Mouse (Mus musculus): ENCODE data around the gene Rpn2. TPM values are rescaled to one million over a fixed set of nuclear protein-coding genes. Genes with fewer than 3 reads are reported as not detected.

The Rpn2 gene
- polyA plus RNA-seq, 1 experiment, result 141 TPM

DNA sequence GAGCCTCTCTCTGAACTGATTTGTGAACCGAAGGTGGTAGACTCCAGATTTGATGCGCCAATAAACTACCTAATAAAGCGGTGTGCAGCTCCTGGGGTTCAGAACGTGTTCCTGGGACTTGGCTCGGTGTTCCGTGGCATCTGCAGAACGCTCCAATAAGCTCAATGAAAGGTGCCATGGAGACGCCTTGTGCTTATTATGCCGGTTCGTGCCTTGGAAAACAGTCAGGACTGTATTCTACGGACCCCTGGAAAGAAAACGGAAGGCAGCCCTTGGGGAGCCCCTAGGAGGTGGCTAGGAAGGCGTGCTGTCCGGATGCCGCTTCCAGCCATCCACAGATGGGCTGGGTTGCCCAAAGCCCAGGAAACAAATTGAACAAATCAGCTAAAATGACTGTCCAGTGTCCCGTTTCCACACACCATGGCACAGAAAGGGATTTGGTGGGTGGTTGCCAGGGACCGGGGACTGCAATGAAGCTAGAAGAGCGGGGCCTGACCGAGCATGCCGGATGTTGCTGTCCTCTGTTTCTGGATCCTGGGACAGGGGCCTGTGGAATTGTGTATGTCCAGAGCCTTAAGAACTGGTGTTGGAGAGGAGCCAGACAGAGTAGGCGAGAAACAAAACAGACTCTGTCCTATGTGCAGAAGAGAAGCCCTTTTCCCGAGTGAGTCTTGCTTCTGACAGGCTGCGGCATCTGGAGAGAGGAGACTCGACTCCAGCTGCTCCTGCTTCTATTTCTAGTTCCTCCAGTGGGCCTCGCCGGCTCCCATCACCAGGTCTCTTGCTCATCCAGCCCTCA lies 68.7 kb downstream of the Rpn2 start, which contains the start of gene Ghrh:
Gene Ghrh, minus strand, starts transcription at position 146 of the 799 bp plus-strand sequence.
- H3K27me3 ChIP-seq (ENCODE audit: control insufficient read depth, insufficient read depth, low read length), result no peaks in the 10 kb centered on the region
- no peaks in the 10 kb centered on the region for H3K36me3 ChIP-seq (ENCODE audit: control insufficient read depth, insufficient read depth, low read length)
- 76% methylated on average over 26 of the region's 26 CpGs for WGBS
- peak within 1 kb of the TSS; percentile 17; the same call in 1 of the 2 replicates for H3K27ac ChIP-seq (ENCODE audit: insufficient read depth, low read depth, low read length)
- no peak for TF ChIP-seq POLR2A (IDR thresholded peaks at IDR 0.05; ENCODE audit: low read depth, low read length)
- TF ChIP-seq CTCF (IDR thresholded peaks at IDR 0.05; ENCODE audit: extremely low read depth, insufficient read length, insufficient replicate concordance, low read depth, low read length), result no peak
- H3K4me3 ChIP-seq (ENCODE audit: low read depth, low read length), result no peak within 1 kb of the TSS
- H3K4me1 ChIP-seq (ENCODE audit: control insufficient read depth, insufficient read depth, insufficient read length, low read length), result peaks cover 4% of the 10 kb centered on the region; the same call in 1 of the 2 replicates

GRCm38 (mm10) chr2:157349121-157349778 lies 70.4 kb downstream of the Rpn2 start:
- 39% methylated on average over 12 of the region's 12 CpGs for WGBS

GRCm38 (mm10) chr2:157353183-157353582 lies 74.4 kb downstream of the Rpn2 start:
- TF ChIP-seq POLR2A (IDR thresholded peaks at IDR 0.05; ENCODE audit: low read depth, low read length) (no peak), CTCF (IDR thresholded peaks at IDR 0.05; ENCODE audit: extremely low read depth, insufficient read length, insufficient replicate concordance, low read depth, low read length) (no peak)
- no peak overlapping the region for H3K4me3 ChIP-seq (ENCODE audit: low read depth, low read length)
- H3K4me1 ChIP-seq (ENCODE audit: control insufficient read depth, insufficient read depth, insufficient read length, low read length), result peaks cover 4% of the 10 kb centered on the region; the same call in 1 of the 2 replicates
- no peaks in the 10 kb centered on the region for H3K36me3 ChIP-seq (ENCODE audit: control insufficient read depth, insufficient read depth, low read length)
- no peaks in the 10 kb centered on the region for H3K27me3 ChIP-seq (ENCODE audit: control insufficient read depth, insufficient read depth, low read length)
- H3K27ac ChIP-seq (ENCODE audit: insufficient read depth, low read depth, low read length), result no peak overlapping the region
- 58% methylated on average over 4 of the region's 4 CpGs for WGBS

More at GRCm38 (mm10) chr2:157349121-157349778, 70.4 kb downstream of the Rpn2 start:
- no peak for TF ChIP-seq POLR2A (IDR thresholded peaks at IDR 0.05; ENCODE audit: low read depth, low read length)
- no peak for TF ChIP-seq CTCF (IDR thresholded peaks at IDR 0.05; ENCODE audit: extremely low read depth, insufficient read length, insufficient replicate concordance, low read depth, low read length)
- H3K27ac ChIP-seq (ENCODE audit: insufficient read depth, low read depth, low read length), result no peak overlapping the region
- no peaks in the 10 kb centered on the region for H3K36me3 ChIP-seq (ENCODE audit: control insufficient read depth, insufficient read depth, low read length)
- no peak overlapping the region for H3K4me3 ChIP-seq (ENCODE audit: low read depth, low read length)
- H3K27me3 ChIP-seq (ENCODE audit: control insufficient read depth, insufficient read depth, low read length), result no peaks in the 10 kb centered on the region
- peaks cover 4% of the 10 kb centered on the region; the same call in 1 of the 2 replicates for H3K4me1 ChIP-seq (ENCODE audit: control insufficient read depth, insufficient read depth, insufficient read length, low read length)

DNA sequence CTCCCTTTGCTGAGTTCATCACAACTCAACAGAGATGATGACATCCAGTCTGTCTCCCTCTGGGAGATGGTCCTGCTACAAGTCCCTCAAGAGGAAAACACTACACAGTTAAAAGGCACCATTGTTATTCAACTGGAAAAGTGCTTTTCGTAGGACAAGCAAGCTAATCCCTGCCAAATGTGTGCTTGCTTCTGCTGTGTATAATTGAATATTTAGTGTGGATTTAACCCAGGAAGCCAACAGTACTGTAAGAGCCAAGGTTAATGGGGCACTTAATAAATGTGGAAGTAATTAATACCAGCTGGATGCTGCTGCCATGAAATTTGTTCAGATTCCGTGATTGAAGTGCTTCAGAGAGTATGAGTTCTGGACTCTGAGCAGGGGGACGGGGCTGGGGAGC lies 75.3 kb downstream of the Rpn2 start:
- Histone ChIP-seq H3K27me3 (ENCODE audit: control insufficient read depth, insufficient read depth, low read length) (no peaks in the 10 kb centered on the region), H3K4me3 (ENCODE audit: low read depth, low read length) (no peak overlapping the region), H3K27ac (ENCODE audit: insufficient read depth, low read depth, low read length) (no peak overlapping the region), H3K36me3 (ENCODE audit: control insufficient read depth, insufficient read depth, low read length) (no peaks in the 10 kb centered on the region), H3K4me1 (ENCODE audit: control insufficient read depth, insufficient read depth, insufficient read length, low read length) (peaks cover 4% of the 10 kb centered on the region; the same call in 1 of the 2 replicates)
- TF ChIP-seq POLR2A (IDR thresholded peaks at IDR 0.05; ENCODE audit: low read depth, low read length), result no peak
- no peak for TF ChIP-seq CTCF (IDR thresholded peaks at IDR 0.05; ENCODE audit: extremely low read depth, insufficient read length, insufficient replicate concordance, low read depth, low read length)
- 77% methylated on average over 3 of the region's 3 CpGs for WGBS

DNA sequence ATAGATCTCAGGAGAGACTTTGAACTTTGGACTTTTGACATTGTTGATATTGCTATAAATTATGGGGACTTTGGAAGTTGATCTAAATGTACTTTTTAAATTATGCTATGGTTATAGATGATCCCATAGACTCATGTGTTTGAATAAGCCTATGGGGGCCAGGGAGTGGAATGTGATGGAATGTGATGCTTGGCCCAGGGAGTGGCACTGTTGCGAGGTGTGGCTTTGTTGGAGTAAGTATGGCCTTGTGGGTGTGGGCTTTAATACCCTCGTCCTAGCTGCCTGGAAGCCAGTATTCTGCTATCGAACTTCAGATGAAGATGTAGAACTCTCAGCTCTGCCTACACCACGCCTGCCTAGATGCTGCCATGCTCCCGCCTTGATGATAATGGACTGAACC lies 81.2 kb downstream of the Rpn2 start:
- Histone ChIP-seq H3K4me1 (ENCODE audit: control insufficient read depth, insufficient read depth, insufficient read length, low read length) (peaks cover 16% of the 10 kb centered on the region; the same call in 1 of the 2 replicates), H3K27me3 (ENCODE audit: control insufficient read depth, insufficient read depth, low read length) (no peaks in the 10 kb centered on the region), H3K27ac (ENCODE audit: insufficient read depth, low read depth, low read length) (peak overlapping the region; percentile 65; the same call in 1 of the 2 replicates), H3K4me3 (ENCODE audit: low read depth, low read length) (no peak overlapping the region), H3K36me3 (ENCODE audit: control insufficient read depth, insufficient read depth, low read length) (no peaks in the 10 kb centered on the region)
- 40% methylated on average over 5 of the region's 5 CpGs for WGBS
- no peak for TF ChIP-seq CTCF (IDR thresholded peaks at IDR 0.05; ENCODE audit: extremely low read depth, insufficient read length, insufficient replicate concordance, low read depth, low read length)
- TF ChIP-seq POLR2A (IDR thresholded peaks at IDR 0.05; ENCODE audit: low read depth, low read length), result no peak

DNA sequence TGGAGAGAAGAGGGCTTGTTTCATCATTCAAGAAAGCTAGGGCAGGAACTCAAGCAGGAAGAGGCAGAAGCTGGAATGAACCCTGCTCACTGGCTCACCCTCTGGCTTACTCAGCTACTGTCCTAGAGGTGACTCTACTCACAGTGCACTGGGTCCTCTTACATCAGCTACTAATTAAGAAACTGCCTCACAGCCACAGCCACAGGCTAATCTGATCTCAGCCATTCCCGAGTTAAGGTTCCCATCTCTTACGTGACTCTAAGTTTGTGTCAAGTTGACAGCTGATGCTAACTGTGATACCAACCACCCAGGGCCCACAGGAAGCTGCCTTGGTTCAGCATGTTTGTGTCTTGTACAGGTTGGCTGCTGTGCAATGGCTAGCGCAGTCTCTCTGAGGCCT lies 84.2 kb downstream of the Rpn2 start:
- no peaks in the 10 kb centered on the region for H3K36me3 ChIP-seq (ENCODE audit: control insufficient read depth, insufficient read depth, low read length)
- no peak overlapping the region for H3K4me3 ChIP-seq (ENCODE audit: low read depth, low read length)
- WGBS, result 77% methylated on average over 3 of the region's 3 CpGs
- peaks cover 20% of the 10 kb centered on the region; the same call in 1 of the 2 replicates for H3K4me1 ChIP-seq (ENCODE audit: control insufficient read depth, insufficient read depth, insufficient read length, low read length)
- TF ChIP-seq CTCF (IDR thresholded peaks at IDR 0.05; ENCODE audit: extremely low read depth, insufficient read length, insufficient replicate concordance, low read depth, low read length) (no peak), POLR2A (IDR thresholded peaks at IDR 0.05; ENCODE audit: low read depth, low read length) (no peak)
- peak overlapping the region; percentile 69 for H3K27ac ChIP-seq (ENCODE audit: insufficient read depth, low read depth, low read length)
- no peaks in the 10 kb centered on the region for H3K27me3 ChIP-seq (ENCODE audit: control insufficient read depth, insufficient read depth, low read length)

GRCm38 (mm10) chr2:157366762-157367161 lies 87.9 kb downstream of the Rpn2 start:
- Histone ChIP-seq H3K36me3 (ENCODE audit: control insufficient read depth, insufficient read depth, low read length) (no peaks in the 10 kb centered on the region), H3K27me3 (ENCODE audit: control insufficient read depth, insufficient read depth, low read length) (no peaks in the 10 kb centered on the region), H3K27ac (ENCODE audit: insufficient read depth, low read depth, low read length) (no peak overlapping the region; the same call in 1 of the 2 replicates), H3K4me3 (ENCODE audit: low read depth, low read length) (no peak overlapping the region), H3K4me1 (ENCODE audit: control insufficient read depth, insufficient read depth, insufficient read length, low read length) (peaks cover 20% of the 10 kb centered on the region; the same call in 1 of the 2 replicates)
- 44% methylated on average over 9 of the region's 9 CpGs for WGBS
- no peak for TF ChIP-seq POLR2A (IDR thresholded peaks at IDR 0.05; ENCODE audit: low read depth, low read length)
